Mouse (Mus musculus) lung, embryonic 14.5 days (tissue): Measurements from ENCODE around the gene Rbms1. TPM values are rescaled to one million over a fixed set of nuclear protein-coding genes. Genes with fewer than 3 reads are reported as not detected.
A peak's percentile ranks its signal among the peaks of the same experiment; 100 is the strongest.

Experiments used
- ATAC-seq: fragments of 200-750 bp; cut with Nextera tagmentation; 2 replicates; pipeline ENCODE4 v1.8.0; 2017; ENCODE audit warnings: mild to moderate bottlenecking, moderate TSS enrichment, moderate library complexity; ENCODE audit not compliant: insufficient read depth
- DNase-seq: peaks from one replicate; pipeline ENCODE4 v3.0.0-alpha.2; 2015
- H3K27ac ChIP-seq: fragments of 300-500 bp; sonication (generic); 2 replicates; pipeline ENCODE4 v1.5.1; 2014; ENCODE audit warnings: low read depth, mild to moderate bottlenecking, moderate library complexity
- H3K27me3 ChIP-seq: fragments of 300-500 bp; sonication (generic); 2 replicates; pipeline ENCODE4 v1.6.1; 2014; ENCODE audit warnings: low read length, control low read depth; ENCODE audit not compliant: insufficient read depth
- H3K36me3 ChIP-seq: fragments of 300-500 bp; sonication (generic); 2 replicates; pipeline ENCODE4 v1.6.1; 2014; ENCODE audit warnings: control low read depth; ENCODE audit not compliant: insufficient read depth
- H3K4me1 ChIP-seq: fragments of 300-500 bp; sonication (generic); 2 replicates; pipeline ENCODE4 v1.6.1; 2014; ENCODE audit warnings: antibody characterized with exemption, control low read depth; ENCODE audit not compliant: insufficient read depth
- H3K4me2 ChIP-seq: fragments of 300-500 bp; sonication (generic); 2 replicates; pipeline ENCODE4 v1.6.1; 2014; ENCODE audit warnings: mild to moderate bottlenecking
- H3K4me3 ChIP-seq: fragments of 300-500 bp; sonication (generic); 2 replicates; pipeline ENCODE4 v1.5.1; 2014; ENCODE audit warnings: low read depth, low read length
- H3K9ac ChIP-seq: fragments of 300-500 bp; sonication (generic); 2 replicates; pipeline ENCODE4 v1.6.1; 2014
- H3K9me3 ChIP-seq: fragments of 300-500 bp; sonication (generic); 2 replicates; pipeline ENCODE4 v1.6.1; 2016; ENCODE audit warnings: low read depth, low read length, control low read depth
- CTCF ChIP-seq: IDR thresholded peaks from 2 replicates; pipeline ENCODE4 v1.5.1; 2016; ENCODE audit warnings: antibody characterized with exemption, low read depth
- WGBS: fragments of 180-500 bp; shearing (Covaris S2); extraction: QIAGEN DNeasy Blood & Tissue Kit; methylation state at CpG from one replicate; pipeline ENCODE4 v1.1.7; 2014; 5-methylcytosine and 5-hydroxymethylcytosine counted together
- polyA plus RNA-seq: library from polyadenylated mRNA; unstranded; fragments of >200 nt; fragmentation: Nextera tagmentation; extraction: Ambion mirVana; gene quantifications from 2 replicates; pipeline ENCODE4 v1.2.1, GENCODE M21; 2014

The Rbms1 gene
- polyA plus RNA-seq, 1 experiment from 2014 or later, result 136 TPM

DNA sequence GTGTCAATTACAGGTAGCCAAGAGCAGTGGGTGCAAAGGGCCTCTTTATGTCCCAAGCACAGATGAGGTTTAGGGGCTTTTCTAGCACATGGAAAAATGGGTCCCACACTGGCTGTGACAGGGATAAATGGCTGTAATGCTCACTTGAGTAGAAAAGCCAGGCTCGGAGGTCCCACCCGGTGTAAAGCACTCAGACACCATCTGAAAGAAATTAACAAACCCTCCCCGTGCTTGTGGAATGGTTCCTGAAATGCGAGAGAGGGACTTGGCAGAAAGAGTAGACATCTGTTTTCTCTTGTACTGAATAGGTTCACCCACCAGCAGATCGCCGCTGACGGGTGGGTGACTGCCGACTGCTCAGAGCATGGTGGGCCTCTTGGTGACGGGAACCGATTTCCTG is 176.7 kb downstream of the Rbms1 start:
- no peak for ATAC-seq
- H3K9me3 ChIP-seq, result no peaks in the 10 kb centered on the region
- TF ChIP-seq CTCF, result no peak
- H3K27ac ChIP-seq, result no peak overlapping the region
- no peak overlapping the region for H3K4me2 ChIP-seq
- H3K27me3 ChIP-seq, result no peaks in the 10 kb centered on the region
- 50% methylated on average over 10 of the region's 10 CpGs for WGBS
- no peak overlapping the region for H3K9ac ChIP-seq
- H3K4me1 ChIP-seq, result no peaks in the 10 kb centered on the region
- DNase-seq, result no peak
- H3K36me3 ChIP-seq, result peaks cover 47% of the 10 kb centered on the region
- no peak overlapping the region for H3K4me3 ChIP-seq

DNA sequence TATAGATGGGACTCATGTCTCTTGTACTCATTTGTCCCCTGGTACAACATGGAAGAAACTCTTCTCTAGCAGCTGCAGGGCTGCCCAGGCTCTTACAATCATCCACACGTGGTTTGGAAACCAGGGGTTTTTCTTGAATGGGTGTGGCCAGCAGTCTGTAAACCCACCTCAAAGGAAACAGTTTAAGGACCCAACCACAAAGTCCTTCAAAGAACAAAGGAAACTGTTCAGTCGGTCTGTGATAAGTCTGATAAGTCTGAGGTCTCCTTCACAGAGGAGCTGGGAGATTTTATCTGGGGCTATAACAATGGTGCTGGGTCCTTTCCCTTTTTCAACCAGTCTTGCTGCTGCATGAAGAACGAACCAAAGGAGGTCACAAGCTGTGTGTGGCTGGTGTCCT is 188.5 kb downstream of the Rbms1 start:
- Histone ChIP-seq H3K36me3 (peaks cover 79% of the 10 kb centered on the region), H3K4me3 (no peak overlapping the region), H3K27me3 (no peaks in the 10 kb centered on the region), H3K4me1 (0 out of 2 replicates have a peak, but pooled peaks cover 7% of the 10 kb centered on the region), H3K9me3 (peaks cover 8% of the 10 kb centered on the region; the same call in 1 of the 2 replicates), H3K27ac (peak overlapping the region; percentile 10), H3K4me2 (no peak overlapping the region), H3K9ac (no peak overlapping the region)
- 42% methylated on average over 3 of the region's 3 CpGs for WGBS
- ATAC-seq, result no peak
- DNase-seq, result peak; percentile 32
- no peak for TF ChIP-seq CTCF

GRCm38 (mm10) chr2:60773592-60773991 is 189.4 kb downstream of the Rbms1 start:
- Histone ChIP-seq H3K27me3 (no peaks in the 10 kb centered on the region), H3K4me2 (no peak overlapping the region), H3K9me3 (peaks cover 8% of the 10 kb centered on the region; the same call in 1 of the 2 replicates), H3K4me3 (no peak overlapping the region), H3K4me1 (0 out of 2 replicates have a peak, but pooled peaks cover 7% of the 10 kb centered on the region), H3K9ac (no peak overlapping the region), H3K36me3 (peaks cover 77% of the 10 kb centered on the region), H3K27ac (peak overlapping the region; percentile 10)
- TF ChIP-seq CTCF, result no peak
- peak; percentile 83 for DNase-seq
- WGBS, result 71% methylated on average over 5 of the region's 5 CpGs
- ATAC-seq, result peak; percentile 66; the same call in 1 of the 2 replicates

- H3K36me3 ChIP-seq, result peaks cover 66% of the 10 kb centered on the region
- ATAC-seq (peak; percentile 88), DNase-seq (peak; percentile 64)
- H3K4me3 ChIP-seq, result no peak overlapping the region
- no peaks in the 10 kb centered on the region for H3K27me3 ChIP-seq
- peak overlapping the region; percentile 81; the same call in 1 of the 2 replicates for H3K27ac ChIP-seq
- WGBS, result 43% methylated on average over 8 of the region's 8 CpGs
- no peak overlapping the region for H3K9ac ChIP-seq
- peaks cover 5% of the 10 kb centered on the region; the same call in 1 of the 2 replicates for H3K9me3 ChIP-seq
- no peak for TF ChIP-seq CTCF
- H3K4me1 ChIP-seq, result peaks cover 6% of the 10 kb centered on the region; the same call in 1 of the 2 replicates
- H3K4me2 ChIP-seq, result no peak overlapping the region
Observed at GRCm38 (mm10) chr2:60766420-60766819, 196.6 kb downstream of the Rbms1 start.

DNA sequence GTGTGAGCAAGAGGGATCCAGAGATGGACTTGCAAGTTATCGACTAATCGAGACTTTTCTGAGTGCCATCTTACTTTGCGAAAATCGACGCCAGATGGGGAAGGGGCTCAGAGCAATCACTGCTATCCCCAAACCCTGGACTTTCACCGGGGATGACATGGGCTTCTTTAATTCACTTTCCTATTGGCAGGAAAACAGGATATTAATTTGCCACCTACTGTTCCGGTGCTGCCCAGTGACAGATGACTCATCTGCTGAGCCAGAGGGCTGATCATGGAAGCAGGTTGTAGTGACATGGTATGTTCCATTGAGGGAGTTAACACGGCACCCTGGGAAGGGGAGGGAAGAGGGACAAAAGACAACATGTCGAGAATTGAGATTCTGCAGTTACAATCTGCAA is 206.8 kb downstream of the Rbms1 start:
- H3K27ac ChIP-seq, result no peak overlapping the region
- no peak for ATAC-seq
- DNase-seq, result no peak
- H3K4me3 ChIP-seq, result no peak overlapping the region
- H3K9ac ChIP-seq, result no peak overlapping the region
- no peaks in the 10 kb centered on the region for H3K9me3 ChIP-seq
- H3K36me3 ChIP-seq, result peaks cover 70% of the 10 kb centered on the region
- H3K4me1 ChIP-seq, result no peaks in the 10 kb centered on the region
- no peak for TF ChIP-seq CTCF
- 86% methylated on average over 9 of the region's 9 CpGs for WGBS
- H3K27me3 ChIP-seq, result no peaks in the 10 kb centered on the region
- H3K4me2 ChIP-seq, result no peak overlapping the region

- no peak for ATAC-seq
- no peak overlapping the region for H3K27ac ChIP-seq
- H3K36me3 ChIP-seq, result peaks cover 70% of the 10 kb centered on the region
Observed at GRCm38 (mm10) chr2:60755101-60755500, 207.9 kb downstream of the Rbms1 start.

DNA sequence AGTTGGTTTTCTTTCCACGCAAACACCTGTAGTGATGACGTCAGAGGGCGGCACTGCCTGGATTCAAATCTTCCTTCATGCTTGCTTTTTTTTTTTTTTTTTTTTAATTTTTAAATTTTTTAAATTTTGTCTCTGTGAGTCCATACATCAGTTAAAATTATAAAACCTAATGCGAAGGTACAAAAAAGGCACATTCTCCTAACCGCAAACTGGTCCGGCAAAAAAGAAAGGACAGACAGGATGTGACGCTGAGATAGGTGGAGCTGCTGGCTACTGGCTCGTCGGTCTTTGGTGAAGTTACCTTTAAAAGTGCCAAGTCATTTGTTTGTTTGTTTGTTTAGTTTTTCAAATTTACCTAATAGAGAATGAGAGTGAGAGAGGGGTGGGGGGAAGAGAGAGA is 211.7 kb downstream of the Rbms1 start:
- Histone ChIP-seq H3K36me3 (peaks cover 48% of the 10 kb centered on the region), H3K9me3 (no peaks in the 10 kb centered on the region), H3K4me1 (0 out of 2 replicates have a peak, but pooled peaks cover 3% of the 10 kb centered on the region), H3K9ac (no peak overlapping the region), H3K4me2 (no peak overlapping the region), H3K4me3 (no peak overlapping the region), H3K27me3 (no peaks in the 10 kb centered on the region), H3K27ac (no peak overlapping the region)
- 90% methylated on average over 9 of the region's 9 CpGs for WGBS
- DNase-seq (no peak), ATAC-seq (no peak)
- TF ChIP-seq CTCF, result no peak

More at GRCm38 (mm10) chr2:60755101-60755500, 207.9 kb downstream of the Rbms1 start:
- Histone ChIP-seq H3K4me3 (no peak overlapping the region), H3K9ac (no peak overlapping the region), H3K4me2 (no peak overlapping the region), H3K9me3 (no peaks in the 10 kb centered on the region), H3K4me1 (no peaks in the 10 kb centered on the region), H3K27me3 (no peaks in the 10 kb centered on the region)
- no peak for TF ChIP-seq CTCF
- no peak for DNase-seq
- WGBS, result 88% methylated on average over 7 of the region's 7 CpGs

DNA sequence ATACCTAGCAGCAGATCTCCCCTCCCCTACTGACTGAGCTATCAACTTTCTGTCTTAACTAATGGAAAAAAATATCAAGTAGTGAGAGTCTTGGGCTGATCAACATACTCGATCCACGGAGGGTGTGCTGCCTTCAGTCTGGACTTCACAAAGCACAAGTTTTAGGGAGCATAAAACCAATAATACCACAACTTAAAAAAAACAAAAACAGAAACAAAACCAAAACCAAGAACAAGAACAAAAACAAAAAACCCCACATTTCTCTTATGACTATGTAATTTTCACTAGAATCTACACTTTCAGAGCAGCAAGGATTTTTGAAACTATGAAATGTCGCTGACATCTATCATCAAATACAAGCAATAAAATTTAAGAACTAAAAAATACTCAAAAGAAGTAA is 212.4 kb downstream of the Rbms1 start:
- no peak for TF ChIP-seq CTCF
- H3K9me3 ChIP-seq, result no peaks in the 10 kb centered on the region
- 0 out of 2 replicates have a peak, but pooled peaks cover 6% of the 10 kb centered on the region for H3K4me1 ChIP-seq
- H3K4me2 ChIP-seq, result no peak overlapping the region
- ATAC-seq (no peak), DNase-seq (no peak)
- H3K27ac ChIP-seq, result no peak overlapping the region
- no peaks in the 10 kb centered on the region for H3K27me3 ChIP-seq
- H3K4me3 ChIP-seq, result no peak overlapping the region
- 90% methylated on average over 3 of the region's 3 CpGs for WGBS
- no peak overlapping the region for H3K9ac ChIP-seq
- peaks cover 41% of the 10 kb centered on the region for H3K36me3 ChIP-seq
